Comparison of ENCODE assay signal across 21 mouse cellular contexts in genomic region chr4:112288396-112288795, GRCm38 (mm10). TPM values are rescaled to one million over a fixed set of nuclear protein-coding genes. Genes with fewer than 3 reads are reported as not detected.
"Had no signal": no experiment of that assay in that cellular context is flagged by ENCODE, and none has a peak within 500 bp of the region (broad histone marks: within the 10 kb centered on the region; RNA-seq: fewer than 3 reads in every experiment).

No protein-coding gene starts in this region.

- H3K9ac ChIP-seq: kidney, embryonic 15.5 days; limb, embryonic 12.5 days; liver, embryonic 14.5 days; midbrain, embryonic 13.5 days; neural tube, embryonic 15.5 days had no signal

- H3K4me2 ChIP-seq: kidney, embryonic 15.5 days; limb, embryonic 12.5 days; midbrain, embryonic 13.5 days; neural tube, embryonic 15.5 days had no signal

- H3K36me3 ChIP-seq: kidney, embryonic 15.5 days; limb, embryonic 12.5 days; midbrain, embryonic 13.5 days; neural tube, embryonic 15.5 days had no signal

- H3K4me3 ChIP-seq: kidney, embryonic 15.5 days; limb, embryonic 12.5 days; midbrain, embryonic 13.5 days; myocyte; neural tube, embryonic 15.5 days had no signal

- H3K27ac ChIP-seq: kidney, embryonic 15.5 days; limb, embryonic 12.5 days; liver, embryonic 14.5 days; macrophage; midbrain, embryonic 13.5 days; neural tube, embryonic 15.5 days had no signal

- ATAC-seq: lung, postnatal 0 days; midbrain, embryonic 13.5 days had no signal

- H3K4me1 ChIP-seq: kidney, embryonic 15.5 days; limb, embryonic 12.5 days; midbrain, embryonic 13.5 days; neural tube, embryonic 15.5 days had no signal

- DNase-seq: kidney, adult 2 months; kidney, postnatal 25 days; layer of hippocampus, adult 9-11 months; layer of hippocampus, postnatal 36 days; liver; lung, adult 2 months; retina, postnatal 1 day; right cerebral cortex, postnatal 14 days had no signal

- H3K27me3 ChIP-seq: kidney, embryonic 15.5 days; limb, embryonic 12.5 days; midbrain, embryonic 13.5 days; neural tube, embryonic 15.5 days had no signal

RNA-seq across cellular contexts. Expression of gene Skint3, which starts 56.4 kb away (rescaled TPM):
- total RNA-seq: layer of hippocampus, adult 18-20 months; layer of hippocampus, postnatal 36 days; left cerebral cortex, postnatal 36 days; midbrain, postnatal 0 days had no signal
- polyA plus RNA-seq: limb, embryonic 12.5 days; midbrain, embryonic 13.5 days; midbrain, postnatal 0 days; myocyte; neural tube, embryonic 11.5 days; neural tube, embryonic 15.5 days; small intestine, adult 2 months had no signal
